ENCODE assay signal across 14 mouse cellular contexts in genomic region chr8:103288561-103288974, GRCm38 (mm10).
DNase-seq lines count a peak whose midpoint lies in the region; ATAC-seq lines count a peak whose summit lies in the region.
"Had no signal": no experiment of that assay in that cellular context is flagged by ENCODE, and none has a peak within 500 bp of the region (broad histone marks: within the 10 kb centered on the region; RNA-seq: fewer than 3 reads in every experiment).

No protein-coding gene starts in this region.

- H3K36me3 ChIP-seq in hindbrain, embryonic 12.5 days: no peaks in the 10 kb centered on the region
- H3K36me3 ChIP-seq in hindbrain, embryonic 10.5 days: no peaks in the 10 kb centered on the region
- no peaks in the 10 kb centered on the region for H3K36me3 ChIP-seq in forebrain, embryonic 12.5 days (replicated peaks)
- no peaks in the 10 kb centered on the region for H3K36me3 ChIP-seq in midbrain, embryonic 16.5 days (ENCODE audit: control insufficient read depth, insufficient read depth, low read length)
- H3K36me3 ChIP-seq in neural tube, embryonic 15.5 days: no peaks in the 10 kb centered on the region
- H3K36me3 ChIP-seq: limb, embryonic 15.5 days had no signal

- H3K27ac ChIP-seq in hindbrain, embryonic 12.5 days: no peak overlapping the region
- H3K27ac ChIP-seq in hindbrain, embryonic 10.5 days: no peak overlapping the region
- no peak overlapping the region for H3K27ac ChIP-seq in forebrain, embryonic 12.5 days
- H3K27ac ChIP-seq in midbrain, embryonic 16.5 days (ENCODE audit: low read length): no peak overlapping the region
- no peak overlapping the region for H3K27ac ChIP-seq in neural tube, embryonic 15.5 days (replicated peaks)
- H3K27ac ChIP-seq: limb, embryonic 15.5 days had no signal

- H3K4me3 ChIP-seq in hindbrain, embryonic 12.5 days: no peak overlapping the region
- no peak overlapping the region for H3K4me3 ChIP-seq in hindbrain, embryonic 10.5 days
- no peak overlapping the region for H3K4me3 ChIP-seq in forebrain, embryonic 12.5 days (replicated peaks)
- H3K4me3 ChIP-seq in midbrain, embryonic 16.5 days (ENCODE audit: low read depth, low read length): no peak overlapping the region
- H3K4me3 ChIP-seq in neural tube, embryonic 15.5 days (replicated peaks): no peak overlapping the region
- H3K4me3 ChIP-seq: erythroblast, embryonic 14.5 days; limb, embryonic 15.5 days; megakaryocyte, embryonic 14.5 days had no signal

- WGBS in hindbrain, embryonic 12.5 days: 42% methylated on average over 12 of the region's 12 CpGs
- 68% methylated on average over 12 of the region's 12 CpGs for WGBS in hindbrain, embryonic 10.5 days
- 39% methylated on average over 12 of the region's 12 CpGs for WGBS in forebrain, embryonic 12.5 days
- WGBS in midbrain, embryonic 16.5 days: 29% methylated on average over 12 of the region's 12 CpGs
- WGBS in neural tube, embryonic 15.5 days: 36% methylated on average over 12 of the region's 12 CpGs

- DNase-seq in hindbrain, embryonic 10.5 days (ENCODE audit: low spot score): no peak
- peak; percentile 30 for DNase-seq in layer of hippocampus, adult 11-12 months (ENCODE audit: low spot score)
- no peak for DNase-seq in spleen, postnatal 4 days (ENCODE audit: low spot score in 2 of 2)
- no peak for DNase-seq in spleen, adult 12 weeks (ENCODE audit: low spot score)
- DNase-seq: lung, embryonic 14.5 days; thymus, postnatal 4 days had no signal

- H3K4me1 ChIP-seq in hindbrain, embryonic 12.5 days: peaks cover 7% of the 10 kb centered on the region
- peaks cover 9% of the 10 kb centered on the region for H3K4me1 ChIP-seq in hindbrain, embryonic 10.5 days (replicated peaks)
- peaks cover 9% of the 10 kb centered on the region; the same call in 1 of the 2 replicates for H3K4me1 ChIP-seq in forebrain, embryonic 12.5 days
- H3K4me1 ChIP-seq in midbrain, embryonic 16.5 days (ENCODE audit: control insufficient read depth, insufficient read depth, low read length): peaks cover 5% of the 10 kb centered on the region; the same call in 1 of the 2 replicates
- H3K4me1 ChIP-seq in neural tube, embryonic 15.5 days: peaks cover 6% of the 10 kb centered on the region
- H3K4me1 ChIP-seq: limb, embryonic 15.5 days; megakaryocyte, embryonic 14.5 days had no signal

- 0 out of 2 replicates have a peak, but pooled peaks have one; percentile 26 for ATAC-seq in hindbrain, embryonic 12.5 days (ENCODE audit: low FRiP score)
- ATAC-seq in forebrain, embryonic 12.5 days (ENCODE audit: low FRiP score): peak; percentile 49; the same call in 1 of the 2 replicates
- ATAC-seq in midbrain, embryonic 16.5 days: no peak
- no peak for ATAC-seq in neural tube, embryonic 15.5 days (ENCODE audit: low FRiP score)
- ATAC-seq: intestine, postnatal 0 days had no signal

- H3K9ac ChIP-seq in hindbrain, embryonic 12.5 days: no peak overlapping the region
- no peak overlapping the region for H3K9ac ChIP-seq in forebrain, embryonic 12.5 days
- peak overlapping the region; percentile 33; the same call in 1 of the 2 replicates for H3K9ac ChIP-seq in midbrain, embryonic 16.5 days (ENCODE audit: low read depth, low read length)
- no peak overlapping the region for H3K9ac ChIP-seq in neural tube, embryonic 15.5 days (replicated peaks)
- H3K9ac ChIP-seq: limb, embryonic 15.5 days; lung, embryonic 14.5 days had no signal

- no peaks in the 10 kb centered on the region for H3K9me3 ChIP-seq in hindbrain, embryonic 12.5 days (replicated peaks)
- H3K9me3 ChIP-seq in hindbrain, embryonic 10.5 days: no peaks in the 10 kb centered on the region
- H3K9me3 ChIP-seq in forebrain, embryonic 12.5 days: no peaks in the 10 kb centered on the region
- no peaks in the 10 kb centered on the region for H3K9me3 ChIP-seq in midbrain, embryonic 16.5 days (replicated peaks; ENCODE audit: control insufficient read depth, low read length, poor library complexity, severe bottlenecking)
- H3K9me3 ChIP-seq in neural tube, embryonic 15.5 days (replicated peaks): no peaks in the 10 kb centered on the region
- H3K9me3 ChIP-seq: limb, embryonic 15.5 days had no signal

- H3K27me3 ChIP-seq in hindbrain, embryonic 12.5 days: peaks cover 13% of the 10 kb centered on the region
- H3K27me3 ChIP-seq in hindbrain, embryonic 10.5 days (ENCODE audit: insufficient read depth, poor library complexity, severe bottlenecking): peaks cover 4% of the 10 kb centered on the region; the same call in 1 of the 2 replicates
- peaks cover 24% of the 10 kb centered on the region for H3K27me3 ChIP-seq in forebrain, embryonic 12.5 days
- no peaks in the 10 kb centered on the region for H3K27me3 ChIP-seq in midbrain, embryonic 16.5 days (ENCODE audit: control insufficient read depth, insufficient read depth, low read depth, low read length)
- no peaks in the 10 kb centered on the region for H3K27me3 ChIP-seq in neural tube, embryonic 15.5 days (replicated peaks)
- H3K27me3 ChIP-seq: limb, embryonic 15.5 days; megakaryocyte, embryonic 14.5 days had no signal

- H3K4me2 ChIP-seq in hindbrain, embryonic 12.5 days (replicated peaks): no peak overlapping the region; the same call in 1 of the 2 replicates
- no peak overlapping the region for H3K4me2 ChIP-seq in forebrain, embryonic 12.5 days
- H3K4me2 ChIP-seq in midbrain, embryonic 16.5 days (ENCODE audit: low read length): peak overlapping the region; percentile 37
- no peak overlapping the region for H3K4me2 ChIP-seq in neural tube, embryonic 15.5 days
- H3K4me2 ChIP-seq: limb, embryonic 15.5 days; lung, embryonic 14.5 days had no signal

Comparison
In these comparisons a context has a peak if more than half of its experiments do, and no peak if none do; other contexts are left out.
1. ATAC-seq: peak in hindbrain, embryonic 12.5 days (single experiment) and forebrain, embryonic 12.5 days (single experiment); none in midbrain, embryonic 16.5 days (single experiment) and neural tube, embryonic 15.5 days (single experiment).